Mouse (Mus musculus): ENCODE results near the gene Rnf168.
"Not testable (repeated sequence)": the region's sequence is repeated elsewhere in the genome, so short reads cannot be mapped to it uniquely, and the experiment has no call there.

Gene Rnf168

GRCm38 (mm10) chr16:32277308-32278256 lies at the start of gene Rnf168:
Gene Rnf168 (plus strand): TSS chr16:32277459.
- peak; percentile 87 for DNase-seq (ENCODE audit: low spot score)

- DNase-seq (ENCODE audit: low spot score), result not testable (repeated sequence)
Observed at GRCm38 (mm10) chr16:32232050-32232449, 45.2 kb upstream of the Rnf168 start.

- DNase-seq (ENCODE audit: low spot score), result no peak
Observed at GRCm38 (mm10) chr16:32237930-32238680, 39.2 kb upstream of the Rnf168 start.

GRCm38 (mm10) chr16:32239428-32240312 lies 37.6 kb upstream of the Rnf168 start:
- no peak for DNase-seq (ENCODE audit: low spot score)

GRCm38 (mm10) chr16:32243901-32244300 lies 33.4 kb upstream of the Rnf168 start:
- no peak for DNase-seq (ENCODE audit: low spot score)

GRCm38 (mm10) chr16:32246351-32246791 lies 30.9 kb upstream of the Rnf168 start:
- peak; percentile 36 for DNase-seq (ENCODE audit: low spot score)

- peak; percentile 98 for DNase-seq (ENCODE audit: low spot score)
Observed at GRCm38 (mm10) chr16:32246952-32247370, 30.3 kb upstream of the Rnf168 start, which contains the start of the genes Fbxo45 and Wdr53. Gene Fbxo45 (minus strand): TSS chr16:32247158. Gene Wdr53 (plus strand): TSS chr16:32247227.

GRCm38 (mm10) chr16:32264225-32264624 lies 13.0 kb upstream of the Rnf168 start:
- DNase-seq (ENCODE audit: low spot score), result not testable (repeated sequence)

GRCm38 (mm10) chr16:32271291-32271690 lies 6.0 kb upstream of the Rnf168 start, which contains the start of gene Smco1:
Gene Smco1 (plus strand): TSS chr16:32271468.
- no peak for DNase-seq (ENCODE audit: low spot score)

- no peak for DNase-seq (ENCODE audit: low spot score)
Observed at GRCm38 (mm10) chr16:32273338-32273737, 3.9 kb upstream of the Rnf168 start.

GRCm38 (mm10) chr16:32275041-32275440 lies 2.2 kb upstream of the Rnf168 start:
- no peak for DNase-seq (ENCODE audit: low spot score)

GRCm38 (mm10) chr16:32275830-32276229 lies 1.4 kb upstream of the Rnf168 start:
- DNase-seq (ENCODE audit: low spot score), result no peak

GRCm38 (mm10) chr16:32278396-32278795 lies 1.1 kb downstream of the Rnf168 start:
- no peak for DNase-seq (ENCODE audit: low spot score)

GRCm38 (mm10) chr16:32280211-32280610 lies 3.0 kb downstream of the Rnf168 start:
- DNase-seq (ENCODE audit: low spot score), result no peak

GRCm38 (mm10) chr16:32282608-32283007 lies 5.3 kb downstream of the Rnf168 start:
- DNase-seq (ENCODE audit: low spot score), result no peak

- DNase-seq (ENCODE audit: low spot score), result no peak
Observed at GRCm38 (mm10) chr16:32291821-32292220, 14.6 kb downstream of the Rnf168 start.

- DNase-seq (ENCODE audit: low spot score), result not testable (repeated sequence)
Observed at GRCm38 (mm10) chr16:32299617-32300016, 22.4 kb downstream of the Rnf168 start.

GRCm38 (mm10) chr16:32303046-32303445 lies 25.8 kb downstream of the Rnf168 start:
- DNase-seq (ENCODE audit: low spot score), result no peak

- no peak for DNase-seq (ENCODE audit: low spot score)
Observed at GRCm38 (mm10) chr16:32303886-32304285, 26.6 kb downstream of the Rnf168 start.

- DNase-seq (ENCODE audit: low spot score), result no peak
Observed at GRCm38 (mm10) chr16:32311970-32312369, 34.7 kb downstream of the Rnf168 start.

- no peak for DNase-seq (ENCODE audit: low spot score)
Observed at GRCm38 (mm10) chr16:32312386-32312785, 35.1 kb downstream of the Rnf168 start.
